Mouse (Mus musculus): ENCODE results near the gene Ulk2. TPM values are rescaled to one million over a fixed set of nuclear protein-coding genes. Genes with fewer than 3 reads are reported as not detected.
"Not testable (repeated sequence)": the region's sequence is repeated elsewhere in the genome, so short reads cannot be mapped to it uniquely, and the experiment has no call there.

The Ulk2 gene
- polyA plus RNA-seq, 1 experiment from 2014 or later, result 8.2 TPM

GRCm38 (mm10) chr11:61788550-61788949 is 66.3 kb downstream of the Ulk2 start:
- no peaks in the 10 kb centered on the region for H3K4me1 ChIP-seq (ENCODE audit: control insufficient read depth, insufficient read depth, low read length)
- 94% methylated on average over 1 of the region's 1 CpGs for WGBS
- 0 out of 2 replicates have a peak, but pooled peaks cover 3% of the 10 kb centered on the region for H3K36me3 ChIP-seq (ENCODE audit: control insufficient read depth, insufficient read depth, low read length)
- H3K27me3 ChIP-seq (ENCODE audit: control insufficient read depth, insufficient read depth, low read length), result no peaks in the 10 kb centered on the region
- H3K9me3 ChIP-seq (replicated peaks; ENCODE audit: control insufficient read depth, low read length), result no peaks in the 10 kb centered on the region
- no peak overlapping the region for H3K4me3 ChIP-seq (replicated peaks; ENCODE audit: low read length)
- no peak overlapping the region for H3K4me2 ChIP-seq (ENCODE audit: low read depth, low read length)
- no peak overlapping the region for H3K9ac ChIP-seq (ENCODE audit: low read length)
- ATAC-seq (ENCODE audit: insufficient read depth, low FRiP score), result no peak
- H3K27ac ChIP-seq (ENCODE audit: low read length), result no peak overlapping the region

- H3K36me3 ChIP-seq (ENCODE audit: control insufficient read depth, insufficient read depth, low read length); H3K4me3 ChIP-seq (replicated peaks; ENCODE audit: low read length); H3K9ac ChIP-seq (ENCODE audit: low read length); ATAC-seq (ENCODE audit: insufficient read depth, low FRiP score); H3K27ac ChIP-seq (ENCODE audit: low read length); H3K4me2 ChIP-seq (ENCODE audit: low read depth, low read length); H3K4me1 ChIP-seq (ENCODE audit: control insufficient read depth, insufficient read depth, low read length); H3K27me3 ChIP-seq (ENCODE audit: control insufficient read depth, insufficient read depth, low read length); H3K9me3 ChIP-seq (replicated peaks; ENCODE audit: control insufficient read depth, low read length): not testable (repeated sequence)
- 98% methylated on average over 3 of the region's 3 CpGs for WGBS
Observed at GRCm38 (mm10) chr11:61782526-61782925, 72.3 kb downstream of the Ulk2 start.

- H3K4me1 ChIP-seq (ENCODE audit: control insufficient read depth, insufficient read depth, low read length), result no peaks in the 10 kb centered on the region
- H3K27ac ChIP-seq (ENCODE audit: low read length), result no peak overlapping the region
- ATAC-seq (ENCODE audit: insufficient read depth, low FRiP score), result no peak
- peaks cover 3% of the 10 kb centered on the region; the same call in 1 of the 2 replicates for H3K36me3 ChIP-seq (ENCODE audit: control insufficient read depth, insufficient read depth, low read length)
- H3K9me3 ChIP-seq (replicated peaks; ENCODE audit: control insufficient read depth, low read length), result no peaks in the 10 kb centered on the region
- no peak overlapping the region for H3K4me3 ChIP-seq (replicated peaks; ENCODE audit: low read length)
- no peak overlapping the region for H3K9ac ChIP-seq (ENCODE audit: low read length)
- 78% methylated on average over 4 of the region's 4 CpGs for WGBS
- no peak overlapping the region for H3K4me2 ChIP-seq (ENCODE audit: low read depth, low read length)
- H3K27me3 ChIP-seq (ENCODE audit: control insufficient read depth, insufficient read depth, low read length), result no peaks in the 10 kb centered on the region
Observed at GRCm38 (mm10) chr11:61774551-61775149, 80.2 kb downstream of the Ulk2 start.

GRCm38 (mm10) chr11:61761584-61762407 is 93.1 kb downstream of the Ulk2 start, which contains the start of gene Prpsap2:
Gene Prpsap2, minus strand, starts transcription at chr11:61762088.
- under 1% methylated on average over 51 of the region's 51 CpGs for WGBS
- Histone ChIP-seq H3K4me1 (ENCODE audit: control insufficient read depth, insufficient read depth, low read length) (peaks cover 5% of the 10 kb centered on the region; the same call in 1 of the 2 replicates), H3K27ac (ENCODE audit: low read length) (peak within 1 kb of the TSS; percentile 92), H3K9me3 (replicated peaks; ENCODE audit: control insufficient read depth, low read length) (no peaks in the 10 kb centered on the region), H3K9ac (ENCODE audit: low read length) (peak within 1 kb of the TSS; percentile 87), H3K27me3 (ENCODE audit: control insufficient read depth, insufficient read depth, low read length) (no peaks in the 10 kb centered on the region), H3K4me2 (ENCODE audit: low read depth, low read length) (peak within 1 kb of the TSS; percentile 71), H3K36me3 (ENCODE audit: control insufficient read depth, insufficient read depth, low read length) (no peaks in the 10 kb centered on the region), H3K4me3 (replicated peaks; ENCODE audit: low read length) (peak within 1 kb of the TSS; percentile 66)
- ATAC-seq (ENCODE audit: insufficient read depth, low FRiP score), result peak; percentile 96

- whole genome bisulfite sequencing, result 76% methylated on average over 5 of the region's 5 CpGs
- H3K4me2 ChIP-seq (ENCODE audit: low read depth, low read length), result peak overlapping the region; percentile 71
- ATAC-seq (ENCODE audit: insufficient read depth, low FRiP score), result no peak
- H3K36me3 ChIP-seq (ENCODE audit: control insufficient read depth, insufficient read depth, low read length), result 0 out of 2 replicates have a peak, but pooled peaks cover 1% of the 10 kb centered on the region
- H3K4me1 ChIP-seq (ENCODE audit: control insufficient read depth, insufficient read depth, low read length), result peaks cover 5% of the 10 kb centered on the region; the same call in 1 of the 2 replicates
- H3K27me3 ChIP-seq (ENCODE audit: control insufficient read depth, insufficient read depth, low read length), result no peaks in the 10 kb centered on the region
- H3K9ac ChIP-seq (ENCODE audit: low read length), result 0 out of 2 replicates have a peak overlapping the region, but pooled peaks have one; percentile 0
- H3K4me3 ChIP-seq (replicated peaks; ENCODE audit: low read length), result peak overlapping the region; percentile 66; the same call in 1 of the 2 replicates
- H3K9me3 ChIP-seq (replicated peaks; ENCODE audit: control insufficient read depth, low read length), result no peaks in the 10 kb centered on the region
- H3K27ac ChIP-seq (ENCODE audit: low read length), result no peak overlapping the region
Observed at GRCm38 (mm10) chr11:61760518-61760917, 94.4 kb downstream of the Ulk2 start.

GRCm38 (mm10) chr11:61757151-61757550 is 97.7 kb downstream of the Ulk2 start:
- no peaks in the 10 kb centered on the region for H3K27me3 ChIP-seq (ENCODE audit: control insufficient read depth, insufficient read depth, low read length)
- no peak overlapping the region for H3K9ac ChIP-seq (ENCODE audit: low read length)
- H3K27ac ChIP-seq (ENCODE audit: low read length), result no peak overlapping the region
- H3K4me3 ChIP-seq (replicated peaks; ENCODE audit: low read length), result no peak overlapping the region
- H3K9me3 ChIP-seq (replicated peaks; ENCODE audit: control insufficient read depth, low read length), result no peaks in the 10 kb centered on the region
- peaks cover 5% of the 10 kb centered on the region; the same call in 1 of the 2 replicates for H3K4me1 ChIP-seq (ENCODE audit: control insufficient read depth, insufficient read depth, low read length)
- peaks cover 9% of the 10 kb centered on the region; the same call in 1 of the 2 replicates for H3K36me3 ChIP-seq (ENCODE audit: control insufficient read depth, insufficient read depth, low read length)
- H3K4me2 ChIP-seq (ENCODE audit: low read depth, low read length), result no peak overlapping the region
- WGBS, result 76% methylated on average over 2 of the region's 2 CpGs
- ATAC-seq (ENCODE audit: insufficient read depth, low FRiP score), result no peak

GRCm38 (mm10) chr11:61751612-61752011 is 103.3 kb downstream of the Ulk2 start:
- Histone ChIP-seq H3K9me3 (replicated peaks; ENCODE audit: control insufficient read depth, low read length) (no peaks in the 10 kb centered on the region), H3K4me2 (ENCODE audit: low read depth, low read length) (no peak overlapping the region), H3K27ac (ENCODE audit: low read length) (no peak overlapping the region), H3K4me3 (replicated peaks; ENCODE audit: low read length) (no peak overlapping the region), H3K27me3 (ENCODE audit: control insufficient read depth, insufficient read depth, low read length) (no peaks in the 10 kb centered on the region), H3K4me1 (ENCODE audit: control insufficient read depth, insufficient read depth, low read length) (no peaks in the 10 kb centered on the region), H3K9ac (ENCODE audit: low read length) (no peak overlapping the region), H3K36me3 (ENCODE audit: control insufficient read depth, insufficient read depth, low read length) (peaks cover 19% of the 10 kb centered on the region; the same call in 1 of the 2 replicates)
- no peak for ATAC-seq (ENCODE audit: insufficient read depth, low FRiP score)
- 75% methylated on average over 5 of the region's 5 CpGs for WGBS

GRCm38 (mm10) chr11:61747161-61747560 is 107.7 kb downstream of the Ulk2 start:
- WGBS, result 59% methylated on average over 3 of the region's 3 CpGs
- peaks cover 11% of the 10 kb centered on the region; the same call in 1 of the 2 replicates for H3K36me3 ChIP-seq (ENCODE audit: control insufficient read depth, insufficient read depth, low read length)

GRCm38 (mm10) chr11:61745781-61746180 is 109.1 kb downstream of the Ulk2 start:
- WGBS, result 89% methylated on average over 9 of the region's 9 CpGs
- Histone ChIP-seq H3K4me3 (replicated peaks; ENCODE audit: low read length) (no peak overlapping the region), H3K27me3 (ENCODE audit: control insufficient read depth, insufficient read depth, low read length) (no peaks in the 10 kb centered on the region), H3K27ac (ENCODE audit: low read length) (no peak overlapping the region), H3K4me2 (ENCODE audit: low read depth, low read length) (no peak overlapping the region), H3K4me1 (ENCODE audit: control insufficient read depth, insufficient read depth, low read length) (no peaks in the 10 kb centered on the region), H3K9ac (ENCODE audit: low read length) (no peak overlapping the region), H3K36me3 (ENCODE audit: control insufficient read depth, insufficient read depth, low read length) (0 out of 2 replicates have a peak, but pooled peaks cover 7% of the 10 kb centered on the region), H3K9me3 (replicated peaks; ENCODE audit: control insufficient read depth, low read length) (no peaks in the 10 kb centered on the region)
- ATAC-seq (ENCODE audit: insufficient read depth, low FRiP score), result no peak

More at GRCm38 (mm10) chr11:61747161-61747560, 107.7 kb downstream of the Ulk2 start:
- H3K27ac ChIP-seq (ENCODE audit: low read length), result no peak overlapping the region
- no peak overlapping the region for H3K4me3 ChIP-seq (replicated peaks; ENCODE audit: low read length)
- H3K27me3 ChIP-seq (ENCODE audit: control insufficient read depth, insufficient read depth, low read length), result no peaks in the 10 kb centered on the region
- H3K4me2 ChIP-seq (ENCODE audit: low read depth, low read length), result no peak overlapping the region
- no peaks in the 10 kb centered on the region for H3K4me1 ChIP-seq (ENCODE audit: control insufficient read depth, insufficient read depth, low read length)
- H3K9ac ChIP-seq (ENCODE audit: low read length), result no peak overlapping the region
- no peak for ATAC-seq (ENCODE audit: insufficient read depth, low FRiP score)
- H3K9me3 ChIP-seq (replicated peaks; ENCODE audit: control insufficient read depth, low read length), result no peaks in the 10 kb centered on the region
